Mouse (Mus musculus) brain, embryonic 14.5 days (tissue): ENCODE data around the gene Tenm3.

Experiments used
- CTCF ChIP-seq: fragments of 200-500 bp; IDR thresholded peaks from 2 replicates; pipeline ENCODE4 v1.5.1; 2012; ENCODE audit warnings: inconsistent platforms, mild to moderate bottlenecking, moderate library complexity, borderline replicate concordance; ENCODE audit not compliant: insufficient read depth, insufficient read length; ENCODE audit errors: extremely low read depth
- POLR2A ChIP-seq: fragments of 200-500 bp; IDR thresholded peaks from 2 replicates; pipeline ENCODE4 v1.6.1; 2012; ENCODE audit warnings: mild to moderate bottlenecking, inconsistent platforms, borderline replicate concordance; ENCODE audit not compliant: poor library complexity, insufficient read depth, insufficient read length, severe bottlenecking; ENCODE audit errors: extremely low read depth

DNA sequence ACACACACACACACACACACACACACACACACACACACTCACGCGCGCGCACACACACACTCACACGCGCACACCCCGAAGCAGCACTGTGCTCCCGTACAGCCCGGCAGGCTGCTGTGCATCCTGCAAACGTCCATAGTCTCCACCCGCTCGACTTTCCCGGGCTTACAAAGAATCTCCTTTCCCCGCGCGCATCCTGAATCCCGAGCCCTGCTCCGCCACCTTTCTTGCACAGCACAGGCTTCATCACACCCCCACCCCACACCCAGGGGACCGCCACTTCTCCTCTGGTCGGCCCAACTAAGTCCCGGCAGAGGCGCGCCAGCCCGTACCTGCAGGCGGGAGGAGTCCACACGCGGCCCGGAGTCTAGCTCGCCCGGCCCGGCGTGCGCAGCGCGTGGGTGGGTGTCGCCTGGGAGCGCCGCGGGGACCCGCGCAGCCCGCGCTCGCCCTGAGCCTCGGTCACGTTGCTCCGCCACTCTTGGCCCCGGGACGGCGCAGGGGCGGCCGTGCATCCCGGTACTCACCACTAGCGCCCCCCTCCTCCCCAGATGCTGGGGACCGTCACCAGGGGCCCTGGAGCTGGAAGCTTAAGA lies 288.1 kb downstream of the Tenm3 start:
- 0 out of 2 replicates have a peak, but pooled peaks have one; percentile 26 for TF ChIP-seq POLR2A
- peak; percentile 9; the same call in 1 of the 2 replicates for TF ChIP-seq CTCF
